Mouse (Mus musculus): ENCODE results near the gene Clec1a. TPM values are rescaled to one million over a fixed set of nuclear protein-coding genes. Genes with fewer than 3 reads are reported as not detected.

Clec1a gene
- polyA plus RNA-seq (2021; fragmentation: Nextera tagmentation): 1.2 and 1.5 TPM in 2 replicates
- long read RNA-seq, experiment 1, full-length matches to known transcripts: 2 of 2 reads
- long read RNA-seq, experiment 1, partial matches to known transcripts: 0 of 2 reads
- long read RNA-seq, experiment 1, other reads (novel, unspliced or antisense): 0 of 2 reads
- long read RNA-seq, experiment 2, full-length matches to known transcripts: 10 of 11 reads
- long read RNA-seq, experiment 2, partial matches to known transcripts: 0 of 11 reads
- long read RNA-seq, experiment 2, other reads (novel, unspliced or antisense): 1 of 11 reads

GRCm38 (mm10) chr6:129451411-129452039 is at the start of gene Clec1a:
TSS of gene Clec1a (minus strand) at chr6:129452000.

GRCm38 (mm10) chr6:129408562-129408961 is 43.2 kb downstream of the Clec1a start, which contains the start of gene Clec9a:
TSS of gene Clec9a (plus strand) at chr6:129408862.

GRCm38 (mm10) chr6:129396997-129397396 is 54.8 kb downstream of the Clec1a start, which contains the start of gene Clec1b:
TSS of gene Clec1b (plus strand) at chr6:129397297.

GRCm38 (mm10) chr6:129385774-129386173 is 66.0 kb downstream of the Clec1a start, which contains the start of gene Clec12b:
TSS of gene Clec12b (minus strand) at chr6:129385874.

Other genes with a start within 250 kb of the Clec1a start
- not detected in 2 replicates for gene Cd69, start 176.6 kb downstream of the Clec1a start, polyA plus RNA-seq (2021; fragmentation: Nextera tagmentation)
- not detected in 2 replicates for gene 4922502D21Rik, start 120.2 kb downstream of the Clec1a start, polyA plus RNA-seq (2021; fragmentation: Nextera tagmentation)
- gene Clec12a, start 109.3 kb downstream of the Clec1a start, polyA plus RNA-seq (2021; fragmentation: Nextera tagmentation): 0.05 and 0.20 TPM in 2 replicates
- gene Clec12b, start 66.1 kb downstream of the Clec1a start, polyA plus RNA-seq (2021; fragmentation: Nextera tagmentation): 0.10 TPM in 1 of 2 replicates, not detected in the other
- gene Clec1b, start 54.7 kb downstream of the Clec1a start, polyA plus RNA-seq (2021; fragmentation: Nextera tagmentation): 0.26 and 0.39 TPM in 2 replicates
- gene Clec9a, start 43.1 kb downstream of the Clec1a start, polyA plus RNA-seq (2021; fragmentation: Nextera tagmentation): 0.06 TPM in 1 of 2 replicates, not detected in the other
- 0.06 TPM in 1 of 2 replicates, not detected in the other for gene Olr1, start 55.2 kb upstream of the Clec1a start, polyA plus RNA-seq (2021; fragmentation: Nextera tagmentation)
- not detected in 2 replicates for gene Tmem52b, start 60.6 kb upstream of the Clec1a start, polyA plus RNA-seq (2021; fragmentation: Nextera tagmentation)
- gene Gabarapl1, start 81.2 kb upstream of the Clec1a start, polyA plus RNA-seq (2021; fragmentation: Nextera tagmentation): 426 and 542 TPM in 2 replicates
- gene Klre1, start 125.9 kb upstream of the Clec1a start, polyA plus RNA-seq (2021; fragmentation: Nextera tagmentation): not detected in 2 replicates
- gene Klrd1, start 139.8 kb upstream of the Clec1a start, polyA plus RNA-seq (2021; fragmentation: Nextera tagmentation): 0.23 TPM in 1 of 2 replicates, not detected in the other
- not detected in 2 replicates for gene Klrk1, start 171.9 kb upstream of the Clec1a start, polyA plus RNA-seq (2021; fragmentation: Nextera tagmentation)
- gene Klrc3, start 191.3 kb upstream of the Clec1a start, polyA plus RNA-seq (2021; fragmentation: Nextera tagmentation): not detected in 2 replicates
- not detected in 2 replicates for gene Klrc2, start 208.7 kb upstream of the Clec1a start, polyA plus RNA-seq (2021; fragmentation: Nextera tagmentation)
- gene Klrc1, start 227.0 kb upstream of the Clec1a start, polyA plus RNA-seq (2021; fragmentation: Nextera tagmentation): not detected in 2 replicates